Mouse (Mus musculus) liver, embryonic 14.5 days (tissue): ENCODE results near the gene Spata31d1a.

Source experiments
- CTCF ChIP-seq: IDR thresholded peaks from 2 replicates; pipeline ENCODE4 v1.5.1; 2016; ENCODE audit warnings: antibody characterized with exemption, low read depth, control low read depth
- EP300 ChIP-seq: IDR thresholded peaks from 2 replicates; pipeline ENCODE4 v1.6.1; 2016; ENCODE audit warnings: antibody characterized with exemption, low read depth

GRCm38 (mm10) chr13:59756906-59757305 lies 46.8 kb upstream of the Spata31d1a start:
- no peak for TF ChIP-seq CTCF
- TF ChIP-seq EP300, result no peak
